Mouse (Mus musculus) cerebellum, adult 9-10 months (tissue): Measurements from ENCODE around the gene Zfp106.

ENCODE experiments used
- DNase-seq: peaks from one replicate; pipeline ENCODE4 v3.0.0; 2022

The Zfp106 gene

GRCm38 (mm10) chr2:120539778-120540208 is 23.9 kb downstream of the Zfp106 start:
- peak; percentile 60 for DNase-seq

- DNase-seq: no peak
Observed at GRCm38 (mm10) chr2:120539333-120539732, 24.3 kb downstream of the Zfp106 start.

- no peak for DNase-seq
Observed at GRCm38 (mm10) chr2:120531223-120531622, 32.4 kb downstream of the Zfp106 start.

- no peak for DNase-seq
Observed at GRCm38 (mm10) chr2:120529531-120529930, 34.1 kb downstream of the Zfp106 start.

GRCm38 (mm10) chr2:120526771-120527170 is 36.9 kb downstream of the Zfp106 start:
- no peak for DNase-seq

- DNase-seq: no peak
Observed at GRCm38 (mm10) chr2:120518547-120519210, 45.0 kb downstream of the Zfp106 start.

- DNase-seq: no peak
Observed at GRCm38 (mm10) chr2:120514181-120514580, 49.5 kb downstream of the Zfp106 start.

- no peak for DNase-seq
Observed at GRCm38 (mm10) chr2:120503992-120504391, 59.7 kb downstream of the Zfp106 start.

GRCm38 (mm10) chr2:120503094-120503493 is 60.5 kb downstream of the Zfp106 start:
- DNase-seq: no peak

GRCm38 (mm10) chr2:120502605-120502990 is 61.0 kb downstream of the Zfp106 start:
- DNase-seq: peak; percentile 18

- peak; percentile 4 for DNase-seq
Observed at GRCm38 (mm10) chr2:120501931-120502604, 61.6 kb downstream of the Zfp106 start.

GRCm38 (mm10) chr2:120501136-120501918 is 62.3 kb downstream of the Zfp106 start:
- DNase-seq: no peak

GRCm38 (mm10) chr2:120499971-120500471 is 63.6 kb downstream of the Zfp106 start:
- no peak for DNase-seq

GRCm38 (mm10) chr2:120496511-120496910 is 67.1 kb downstream of the Zfp106 start:
- no peak for DNase-seq

GRCm38 (mm10) chr2:120493254-120493653 is 70.4 kb downstream of the Zfp106 start:
- no peak for DNase-seq

GRCm38 (mm10) chr2:120484241-120484640 is 79.4 kb downstream of the Zfp106 start:
- no peak for DNase-seq

GRCm38 (mm10) chr2:120482506-120483389 is 80.9 kb downstream of the Zfp106 start:
- no peak for DNase-seq

GRCm38 (mm10) chr2:120481921-120482320 is 81.7 kb downstream of the Zfp106 start:
- DNase-seq: no peak

GRCm38 (mm10) chr2:120478600-120478999 is 85.0 kb downstream of the Zfp106 start:
- peak; percentile 59 for DNase-seq

- DNase-seq: no peak
Observed at GRCm38 (mm10) chr2:120476277-120477087, 87.2 kb downstream of the Zfp106 start.

GRCm38 (mm10) chr2:120470856-120471255 is 92.8 kb downstream of the Zfp106 start:
- peak; percentile 73 for DNase-seq

- no peak for DNase-seq
Observed at GRCm38 (mm10) chr2:120469715-120470114, 93.9 kb downstream of the Zfp106 start.
